Mouse (Mus musculus): Measurements from ENCODE around the gene Ano7.

GRCm38 (mm10) chr1:93379117-93379516, 5.4 kb downstream of the Ano7 start:
- TF ChIP-seq POLR2A (IDR thresholded peaks at IDR 0.05; ENCODE audit: insufficient read length, low read depth) (no peak), TCF12 (IDR thresholded peaks at IDR 0.05; ENCODE audit: insufficient read depth, poor library complexity, severe bottlenecking) (no peak), MYOD1 (IDR thresholded peaks at IDR 0.05; ENCODE audit: control insufficient read depth in 1 of 3, insufficient read length in 2 of 3, low read depth in 2 of 3) (no peak), MAX (IDR thresholded peaks at IDR 0.05; ENCODE audit: low read depth) (no peak), USF1 (IDR thresholded peaks at IDR 0.05; ENCODE audit: low read depth) (no peak), MYOG (IDR thresholded peaks at IDR 0.05; ENCODE audit: control insufficient read depth in 1 of 3, insufficient read depth in 1 of 3, insufficient read length in 2 of 3, low read depth in 2 of 3) (no peak), POLR2AphosphoS2 (IDR thresholded peaks at IDR 0.05; ENCODE audit: insufficient read length, low read depth) (no peak), E2F4 (IDR thresholded peaks at IDR 0.05; ENCODE audit: insufficient read depth) (no peak)
